Mouse (Mus musculus) liver, embryonic 14.5 days (tissue): ENCODE results near the gene Lgals2. TPM values are rescaled to one million over a fixed set of nuclear protein-coding genes. Genes with fewer than 3 reads are reported as not detected.

Experiments
- ATAC-seq: fragments of 200-750 bp; cut with Nextera tagmentation; 2 replicates; pipeline ENCODE4 v1.8.0; 2017; ENCODE audit warnings: moderate number of reproducible peaks, mild to moderate bottlenecking, moderate library complexity; ENCODE audit not compliant: insufficient read depth
- DNase-seq, 3 experiments: peaks; one replicate each; pipeline ENCODE4 v3.0.0-alpha.2; 2012 to 2013; ENCODE audit warnings: low read depth in 3 of 3, low spot score in 3 of 3
- H3K27ac ChIP-seq: fragments of 300-500 bp; sonication (generic); 2 replicates; pipeline ENCODE4 v1.5.1; 2014; ENCODE audit warnings: moderate library complexity, mild to moderate bottlenecking, control low read depth, inconsistent platforms
- H3K27me3 ChIP-seq: fragments of 300-500 bp; sonication (generic); 2 replicates; pipeline ENCODE4 v1.6.1; 2014; ENCODE audit warnings: mild to moderate bottlenecking, low read length, moderate library complexity; ENCODE audit not compliant: control insufficient read depth, insufficient read depth
- H3K36me3 ChIP-seq: fragments of 300-500 bp; sonication (generic); replicated peaks from 2 replicates; pipeline ENCODE4 v1.6.1; 2014; ENCODE audit warnings: low read depth; ENCODE audit not compliant: control insufficient read depth, insufficient read depth
- H3K4me1 ChIP-seq, 2 experiments: fragments of 200-500 bp in 1 of 2; fragments of 300-500 bp in 1 of 2; sonication (generic) in 1 of 2; replicated peaks; 2 replicates each; pipeline ENCODE4 v1.6.1; 2012 to 2014; ENCODE audit warnings: antibody characterized with exemption in 1 of 2, inconsistent platforms in 1 of 2, low read length in 1 of 2; ENCODE audit not compliant: control insufficient read depth in 2 of 2, insufficient read depth in 2 of 2
- H3K4me2 ChIP-seq: fragments of 300-500 bp; sonication (generic); 2 replicates; pipeline ENCODE4 v1.6.1; 2014; ENCODE audit warnings: low read depth, mild to moderate bottlenecking, control low read depth, moderate library complexity
- H3K4me3 ChIP-seq, 2 experiments: fragments of 200-500 bp in 1 of 2; fragments of 300-500 bp in 1 of 2; sonication (generic) in 1 of 2; 2 replicates each; pipeline ENCODE4 v1.5.1; 2012 to 2014; ENCODE audit warnings: low read depth in 2 of 2, low read length in 2 of 2, mild to moderate bottlenecking in 2 of 2, control low read depth in 1 of 2, inconsistent platforms in 1 of 2, moderate library complexity in 1 of 2; ENCODE audit not compliant: insufficient read depth in 1 of 2
- H3K9ac ChIP-seq: fragments of 300-500 bp; sonication (generic); replicated peaks from 2 replicates; pipeline ENCODE4 v1.6.1; 2014; ENCODE audit warnings: mild to moderate bottlenecking, control low read depth, moderate library complexity
- H3K9me3 ChIP-seq: fragments of 300-500 bp; sonication (generic); 2 replicates; pipeline ENCODE4 v1.6.1; 2016; ENCODE audit warnings: low read length, mixed read lengths; ENCODE audit not compliant: control insufficient read depth
- CTCF ChIP-seq: IDR thresholded peaks from 2 replicates; pipeline ENCODE4 v1.5.1; 2016; ENCODE audit warnings: antibody characterized with exemption, low read depth, control low read depth
- EP300 ChIP-seq: IDR thresholded peaks from 2 replicates; pipeline ENCODE4 v1.6.1; 2016; ENCODE audit warnings: antibody characterized with exemption, low read depth
- WGBS: fragments of 180-500 bp; shearing (Covaris S2); extraction: QIAGEN DNeasy Blood & Tissue Kit; methylation state at CpG from one replicate; pipeline ENCODE4 v1.1.7; 2014; ENCODE audit not compliant: insufficient replicate concordance; 5-methylcytosine and 5-hydroxymethylcytosine counted together
- polyA plus RNA-seq, 2 experiments: library from polyadenylated mRNA; depleted of rRNA in 1 of 2; stranded (reverse) in 1 of 2; unstranded in 1 of 2; fragments of >200 nt; fragmentation: Nextera tagmentation in 1 of 2; extraction: Ambion mirVana in 1 of 2; gene quantifications; 2 replicates each; pipeline versions ENCODE4 v1.2.1 to v1.2.3; 2012 to 2014

Lgals2 gene
- polyA plus RNA-seq, 2 experiments = 9.8 to 14.0 TPM

GRCm38 (mm10) chr15:78876258-78876696, 20.9 kb upstream of the Lgals2 start:
- Histone ChIP-seq H3K4me3 (peak overlapping the region; percentile 88 to 97), H3K9me3 (no peaks in the 10 kb centered on the region), H3K4me2 (peak overlapping the region; percentile 98), H3K27me3 (no peaks in the 10 kb centered on the region), H3K27ac (peak overlapping the region; percentile 89), H3K36me3 (no peaks in the 10 kb centered on the region; the same call in 1 of the 2 replicates), H3K9ac (peak overlapping the region; percentile 91), H3K4me1 (peaks cover 16 to 20% of the 10 kb centered on the region in 2 experiments)
- DNase-seq (peak; percentile 56 to 70 (median 66)), ATAC-seq (peak; percentile 37)
- TF ChIP-seq EP300 (peak; percentile 79), CTCF (peak; percentile 88)
- 1% methylated on average over 17 of the region's 17 CpGs for WGBS

- no peak overlapping the region for H3K4me3 ChIP-seq
- H3K36me3 ChIP-seq = no peaks in the 10 kb centered on the region
- H3K9ac ChIP-seq = no peak overlapping the region
- no peaks in the 10 kb centered on the region for H3K27me3 ChIP-seq
- 82% methylated on average over 5 of the region's 5 CpGs for WGBS
- peaks cover 16 to 20% of the 10 kb centered on the region in 2 experiments for H3K4me1 ChIP-seq
- H3K9me3 ChIP-seq = no peaks in the 10 kb centered on the region
- no peak for TF ChIP-seq EP300
- TF ChIP-seq CTCF = no peak
- no peak overlapping the region; the same call in none of the 2 replicates for H3K4me2 ChIP-seq
- H3K27ac ChIP-seq = no peak overlapping the region
- no peak for DNase-seq
- no peak for ATAC-seq
Observed at GRCm38 (mm10) chr15:78875537-78875936, 20.2 kb upstream of the Lgals2 start.

GRCm38 (mm10) chr15:78874989-78875388, 19.7 kb upstream of the Lgals2 start:
- Histone ChIP-seq H3K4me1 (peaks cover 16 to 21% of the 10 kb centered on the region in 2 experiments), H3K9ac (no peak overlapping the region), H3K4me3 (no peak overlapping the region), H3K27ac (no peak overlapping the region), H3K36me3 (no peaks in the 10 kb centered on the region), H3K9me3 (no peaks in the 10 kb centered on the region), H3K27me3 (no peaks in the 10 kb centered on the region), H3K4me2 (no peak overlapping the region)
- WGBS = 73% methylated on average over 8 of the region's 8 CpGs
- ATAC-seq (no peak), DNase-seq (no peak)
- TF ChIP-seq EP300 = no peak
- TF ChIP-seq CTCF = no peak

- ATAC-seq = no peak
- Histone ChIP-seq H3K27ac (no peak overlapping the region), H3K36me3 (no peaks in the 10 kb centered on the region), H3K4me2 (no peak overlapping the region), H3K4me1 (peaks cover 16 to 19% of the 10 kb centered on the region in 2 experiments), H3K9ac (no peak overlapping the region), H3K9me3 (no peaks in the 10 kb centered on the region), H3K4me3 (no peak overlapping the region), H3K27me3 (no peaks in the 10 kb centered on the region)
- no peak for TF ChIP-seq EP300
- TF ChIP-seq CTCF = no peak
- WGBS = 60% methylated on average over 13 of the region's 13 CpGs
- DNase-seq = no peak
Observed at GRCm38 (mm10) chr15:78873803-78874435, 18.6 kb upstream of the Lgals2 start.

GRCm38 (mm10) chr15:78872021-78872608, 16.8 kb upstream of the Lgals2 start:
- Histone ChIP-seq H3K4me1 (peaks cover 11 to 17% of the 10 kb centered on the region in 2 experiments), H3K27me3 (no peaks in the 10 kb centered on the region), H3K4me2 (no peak overlapping the region), H3K9me3 (no peaks in the 10 kb centered on the region), H3K36me3 (no peaks in the 10 kb centered on the region), H3K4me3 (no peak overlapping the region), H3K9ac (no peak overlapping the region), H3K27ac (no peak overlapping the region)
- ATAC-seq = no peak
- TF ChIP-seq CTCF (peak; percentile 22), EP300 (no peak)
- 56% methylated on average over 5 of the region's 5 CpGs for WGBS
- no peak for DNase-seq
